Mouse (Mus musculus) urinary bladder, adult 2 months (tissue): ENCODE data around the gene Paqr6. TPM values are rescaled to one million over a fixed set of nuclear protein-coding genes. Genes with fewer than 3 reads are reported as not detected.

Experiments used
- DNase-seq: peaks from one replicate; pipeline ENCODE4 v3.0.0; 2022; ENCODE audit warnings: low spot score
- polyA plus RNA-seq: library from polyadenylated mRNA; depleted of rRNA; stranded (reverse); fragments of >200 nt; gene quantifications from 2 replicates; pipeline ENCODE4 v1.2.3, GENCODE M21; 2012; rRNA removed

Paqr6 gene
- polyA plus RNA-seq, result 47.1 and 70.4 TPM in 2 replicates

GRCm38 (mm10) chr3:88364337-88364736 lies at the start of gene Paqr6:
TSS of gene Paqr6 (plus strand) at chr3:88364584.
- peak; percentile 47 for DNase-seq

DNA sequence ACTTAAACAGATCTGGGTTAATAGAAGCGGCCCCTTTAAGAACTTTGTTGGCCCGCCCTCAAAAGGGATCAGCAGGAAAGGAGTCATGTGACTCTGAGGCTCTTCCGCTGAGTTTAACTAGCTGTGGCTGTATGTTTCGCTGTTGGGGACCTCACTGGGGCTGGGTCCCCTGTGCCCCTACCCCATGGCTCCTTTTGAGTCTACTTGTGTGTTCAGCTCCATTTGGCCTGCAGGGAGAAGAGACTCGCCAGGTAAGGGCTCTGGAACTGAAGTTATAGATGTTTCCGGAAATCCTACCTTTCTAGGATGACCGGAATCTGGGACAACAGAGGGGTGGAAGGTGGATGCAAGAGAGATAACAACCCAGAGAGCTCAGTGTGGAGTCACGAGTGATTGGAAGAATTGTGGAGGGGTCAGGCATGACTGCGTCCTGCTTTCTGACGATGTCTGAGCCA lies 39.4 kb upstream of the Paqr6 start, which contains the start of gene Glmp:
Gene Glmp, plus strand, starts transcription at position 73 of the 455 bp plus-strand sequence.
- peak; percentile 31 for DNase-seq

DNA sequence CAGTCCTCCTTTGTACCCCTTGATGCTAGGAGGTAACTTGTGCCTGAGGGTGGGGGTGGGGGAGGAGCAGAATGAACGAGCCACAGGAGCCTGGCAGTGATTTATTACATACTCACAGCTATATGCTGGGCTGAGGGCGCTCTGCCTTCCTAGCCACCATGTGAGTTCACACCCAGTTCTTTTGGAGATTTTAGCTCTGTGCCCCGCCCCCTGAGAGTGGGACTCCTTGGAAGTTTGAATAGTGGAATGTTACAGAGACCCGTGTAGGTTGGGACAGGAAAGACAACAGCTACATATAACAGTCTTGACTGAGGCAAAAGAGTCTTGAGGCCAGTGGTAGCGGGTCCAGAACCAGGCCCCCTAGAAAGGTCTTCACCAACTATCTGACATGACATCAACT lies 35.4 kb upstream of the Paqr6 start:
- no peak for DNase-seq

DNA sequence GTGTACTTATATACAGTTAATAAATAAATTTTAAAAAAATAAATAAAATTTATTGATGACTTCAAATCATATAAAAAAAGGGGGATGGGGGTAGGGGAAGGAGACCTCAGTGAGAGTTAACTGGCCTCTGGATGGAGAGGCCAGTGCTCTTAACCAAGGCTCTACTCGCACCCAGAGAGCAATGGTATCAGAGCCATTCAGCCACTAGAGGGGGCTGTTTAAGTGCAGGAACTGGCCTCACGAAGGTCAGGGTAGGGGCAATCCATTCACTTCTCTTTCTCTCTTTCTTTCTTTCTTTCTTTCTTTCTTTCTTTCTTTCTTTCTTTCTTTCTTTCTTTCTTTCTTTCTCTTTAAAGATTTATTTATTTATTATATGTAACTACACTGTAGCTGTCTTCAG lies 33.1 kb upstream of the Paqr6 start:
- DNase-seq, result no peak

DNA sequence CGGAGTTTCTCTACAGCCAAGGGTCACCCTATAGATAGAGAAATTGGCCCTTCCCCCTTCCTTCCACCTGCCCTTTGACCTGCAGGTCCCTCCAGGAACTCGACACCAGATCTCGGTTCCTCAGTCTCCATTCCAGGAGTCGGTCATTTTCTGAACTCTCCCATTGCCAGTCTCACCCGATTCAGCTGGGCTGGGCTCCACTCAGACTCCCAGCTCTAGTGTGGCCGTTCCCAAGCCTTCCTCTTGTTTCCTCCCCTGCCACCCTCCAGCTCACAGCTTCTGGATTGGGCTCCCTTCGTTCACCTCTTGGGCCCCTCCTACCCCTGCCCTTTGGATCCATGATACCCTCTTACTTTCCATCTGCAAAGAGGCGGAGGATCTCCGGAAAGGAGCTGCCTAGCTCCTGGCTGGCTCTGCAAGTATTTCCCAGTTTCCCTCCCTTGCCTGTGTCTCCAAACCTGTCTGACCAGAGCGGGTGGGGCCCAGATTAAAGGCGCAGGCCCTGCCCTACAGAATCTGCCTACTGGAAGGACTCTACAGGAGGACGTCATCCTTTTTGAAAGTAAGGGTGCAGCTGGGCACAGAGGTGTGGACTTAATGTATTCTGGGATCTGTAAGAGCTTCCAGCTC lies 30.2 kb upstream of the Paqr6 start:
- DNase-seq, result no peak

- no peak for DNase-seq
Observed at GRCm38 (mm10) chr3:88334902-88335435, 29.4 kb upstream of the Paqr6 start.

GRCm38 (mm10) chr3:88335436-88336053 lies 28.8 kb upstream of the Paqr6 start:
- no peak for DNase-seq

DNA sequence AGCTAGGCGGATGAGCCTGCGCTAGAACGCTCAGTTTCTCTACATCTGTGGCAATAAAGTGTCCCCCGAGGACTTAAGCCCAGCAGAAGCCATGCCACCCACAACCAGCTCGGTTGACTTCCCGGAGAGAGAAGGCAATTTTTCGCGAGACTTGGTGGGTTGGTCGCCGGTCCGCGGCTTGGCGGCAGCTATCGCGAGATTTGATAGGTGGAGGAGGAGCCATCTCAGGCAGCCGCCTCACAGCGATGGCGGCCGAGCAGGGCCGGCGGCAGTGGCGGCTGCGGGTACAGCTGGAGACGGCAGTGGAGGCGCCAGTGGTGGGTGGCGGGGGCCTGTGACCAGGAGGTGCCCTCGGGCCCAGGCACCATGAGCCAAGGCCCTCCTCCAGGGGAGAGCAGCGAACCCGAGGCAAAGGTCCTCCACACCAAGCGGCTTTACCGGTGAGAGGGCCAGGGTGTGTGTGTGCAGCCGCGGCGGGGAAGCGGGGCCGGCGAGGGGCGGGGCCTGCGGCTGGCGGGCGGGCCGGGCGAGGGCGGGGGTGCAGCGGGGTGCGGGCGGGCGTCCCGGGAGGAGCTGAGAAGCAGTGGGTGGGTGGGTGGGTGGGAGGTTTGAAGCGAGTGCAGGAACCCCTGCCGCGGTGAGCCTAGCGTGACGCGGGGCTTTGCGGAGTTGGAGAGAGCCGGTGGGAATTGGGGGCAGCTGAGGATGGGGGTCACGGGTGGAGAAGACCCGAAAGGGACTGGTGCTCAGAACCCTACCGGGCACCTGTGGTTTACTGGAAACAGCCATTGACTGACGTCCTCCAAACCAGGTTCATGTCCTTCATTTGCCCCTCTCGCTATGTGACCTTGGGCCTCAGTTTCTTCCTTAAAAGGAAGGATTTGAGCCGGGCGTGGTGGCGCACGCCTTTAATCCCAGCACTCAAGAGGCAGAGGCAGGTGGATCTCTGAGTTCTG lies 28.0 kb upstream of the Paqr6 start, which contains the start of the genes Tmem79 and Smg5:
Gene Tmem79, minus strand, starts transcription at position 91 of the 956 bp plus-strand sequence.
Gene Smg5, plus strand, starts transcription at position 203 of the 956 bp plus-strand sequence.
- peak; percentile 97 for DNase-seq

- no peak for DNase-seq
Observed at GRCm38 (mm10) chr3:88337367-88338020, 26.9 kb upstream of the Paqr6 start.

- no peak for DNase-seq
Observed at GRCm38 (mm10) chr3:88338316-88338715, 26.1 kb upstream of the Paqr6 start.

DNA sequence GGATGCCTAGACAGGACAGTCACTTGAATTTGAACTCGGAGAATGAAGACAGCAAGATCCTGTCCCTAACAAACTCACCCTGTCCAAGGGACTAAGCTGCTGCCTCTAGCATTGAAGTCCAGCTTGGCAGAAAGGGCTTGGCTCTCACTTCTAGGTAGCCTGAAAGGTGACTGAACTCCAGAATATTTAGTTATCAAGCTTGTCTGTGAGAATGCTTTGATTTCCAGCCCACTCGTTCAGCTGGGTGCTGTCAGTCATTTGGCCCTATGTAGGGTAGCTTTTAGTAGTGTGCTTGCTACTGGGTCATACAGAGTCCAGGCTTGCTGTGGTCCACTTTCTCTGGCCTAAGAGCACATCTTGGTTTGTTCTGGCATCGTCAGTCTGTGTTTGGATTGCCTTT lies 25.4 kb upstream of the Paqr6 start:
- DNase-seq, result no peak

- DNase-seq, result no peak
Observed at GRCm38 (mm10) chr3:88350732-88351131, 13.7 kb upstream of the Paqr6 start.

DNA sequence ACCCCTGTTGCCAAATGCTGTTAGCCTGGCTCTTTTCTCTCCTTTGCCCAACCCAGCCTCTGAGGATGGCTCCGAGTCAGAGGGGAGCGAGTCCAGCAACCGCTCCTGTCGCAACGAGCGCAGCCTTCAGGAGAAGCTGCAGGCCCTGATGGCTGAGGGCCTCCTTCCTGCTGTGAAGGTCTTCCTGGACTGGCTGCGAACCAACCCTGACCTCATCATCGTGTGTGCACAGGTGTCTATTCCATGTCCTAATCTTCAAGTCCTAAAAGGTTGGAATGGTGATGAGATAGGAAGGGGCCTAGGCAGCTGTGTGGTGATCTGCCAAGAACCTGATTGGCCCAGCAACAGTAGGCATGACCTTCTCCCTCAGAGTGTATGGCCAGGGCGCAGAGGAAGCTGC lies 11.5 kb upstream of the Paqr6 start:
- DNase-seq, result no peak

- no peak for DNase-seq
Observed at GRCm38 (mm10) chr3:88354396-88355165, 9.8 kb upstream of the Paqr6 start.

DNA sequence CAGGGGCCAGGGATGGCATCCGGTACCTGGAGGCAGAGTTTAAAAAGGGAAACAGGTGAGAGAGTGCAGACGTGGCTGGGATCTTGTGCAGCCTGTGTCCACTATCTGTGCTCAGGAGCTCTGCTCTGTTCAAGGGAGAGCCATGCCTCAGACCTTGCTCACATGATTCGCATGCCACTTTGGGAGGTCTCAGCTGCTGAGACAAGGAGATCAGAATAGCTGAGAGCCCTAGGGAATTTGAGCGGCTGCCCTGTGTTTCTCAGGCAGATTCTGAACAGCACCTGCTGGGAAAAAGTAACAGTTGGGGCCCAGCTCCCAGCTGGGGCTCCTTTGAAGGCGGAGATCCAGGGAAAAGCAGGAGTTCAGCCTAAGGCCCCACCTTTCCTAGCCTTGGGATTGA lies 4.8 kb upstream of the Paqr6 start:
- DNase-seq, result no peak

- no peak for DNase-seq
Observed at GRCm38 (mm10) chr3:88359989-88360388, 4.4 kb upstream of the Paqr6 start.

DNA sequence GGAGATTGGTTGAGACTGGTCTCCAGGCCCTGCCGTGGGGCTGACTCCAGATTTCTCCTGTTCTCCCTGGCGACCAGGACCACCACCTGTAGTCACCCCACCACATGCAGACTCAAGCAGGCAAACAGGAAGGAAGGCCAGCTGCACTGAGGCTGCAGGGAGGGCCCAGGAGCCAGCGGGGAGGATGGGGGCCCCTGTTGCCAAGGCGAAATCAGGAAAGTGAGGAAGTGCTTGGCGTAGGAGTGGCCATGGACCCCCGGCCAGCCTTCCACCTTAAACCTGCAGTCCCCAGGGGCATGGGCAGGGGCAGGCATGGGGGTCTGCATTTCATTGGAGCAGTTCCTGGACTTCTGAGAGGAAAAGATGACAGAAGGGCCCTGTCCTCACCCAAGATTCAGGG lies 3.3 kb upstream of the Paqr6 start:
- no peak for DNase-seq

DNA sequence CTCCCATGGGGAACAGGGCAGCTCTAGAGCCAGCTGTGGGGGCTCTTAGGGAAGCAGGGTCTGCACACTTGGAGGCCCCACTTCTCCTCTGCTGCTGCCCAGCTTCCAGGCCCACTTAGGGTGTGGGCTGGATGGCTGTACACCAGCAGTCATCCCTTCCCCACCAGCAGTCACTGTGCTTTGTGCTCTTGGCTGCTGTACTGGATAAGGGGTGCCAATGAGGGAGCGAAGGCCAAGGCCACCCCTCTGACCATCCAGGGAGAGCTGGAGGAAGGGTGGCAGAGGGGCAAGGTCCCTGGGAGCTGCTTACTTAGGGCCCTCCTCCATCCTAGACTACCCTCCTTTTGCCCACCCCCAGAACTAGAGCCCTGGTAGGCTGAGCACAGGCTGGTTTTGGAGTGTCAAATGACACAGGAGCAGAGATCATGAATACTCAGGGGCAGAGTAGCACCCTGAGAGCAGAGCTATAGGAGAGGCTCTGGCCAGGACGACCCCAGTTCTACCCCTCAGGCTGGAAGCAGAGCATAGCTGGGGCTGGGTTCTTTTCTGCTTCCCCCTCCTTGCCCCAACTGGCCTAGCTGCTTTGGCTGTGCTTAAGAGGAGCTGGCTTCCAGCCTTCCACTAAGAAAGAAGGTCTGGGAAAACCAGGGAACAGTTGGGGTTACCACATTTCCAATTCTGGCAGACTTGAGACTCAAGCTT lies 2.6 kb upstream of the Paqr6 start:
- no peak for DNase-seq

GRCm38 (mm10) chr3:88363700-88364099 lies 684 bp upstream of the Paqr6 start:
- no peak for DNase-seq
